Mouse (Mus musculus) MEL (cell line): Measurements from ENCODE around the gene Mab21l3. TPM values are rescaled to one million over a fixed set of nuclear protein-coding genes. Genes with fewer than 3 reads are reported as not detected.

Experiments
- DNase-seq: peaks from one replicate; pipeline ENCODE4 v3.0.0; 2011; ENCODE audit warnings: low read depth, low spot score
- H3K27ac ChIP-seq: 2 replicates; pipeline ENCODE4 v1.5.1; 2012; ENCODE audit warnings: low read depth, mild to moderate bottlenecking, control low read depth, low read length, moderate library complexity; ENCODE audit not compliant: control insufficient read depth
- H3K27me3 ChIP-seq, 2 experiments: fragments of 150-350 bp in 1 of 2; sonication (generic) in 1 of 2; 2 replicates each; pipeline ENCODE4 v1.6.1; 2012; ENCODE audit warnings: low read length in 2 of 2, mild to moderate bottlenecking in 2 of 2, improper control_type of control experiment in 1 of 2, moderate library complexity in 1 of 2; ENCODE audit not compliant: insufficient read depth in 2 of 2, control insufficient read depth in 1 of 2
- H3K36me3 ChIP-seq, 2 experiments: 2 replicates each; pipeline ENCODE4 v1.6.1; 2012 to 2014; ENCODE audit warnings: low read length in 2 of 2, improper control_type of control experiment in 1 of 2, inconsistent platforms in 1 of 2, mild to moderate bottlenecking in 1 of 2; ENCODE audit not compliant: insufficient read depth in 2 of 2, control insufficient read depth in 1 of 2
- H3K4me1 ChIP-seq, 2 experiments: fragments of 150-350 bp in 1 of 2; sonication (generic) in 1 of 2; 2 replicates each; pipeline ENCODE4 v1.6.1; 2012; ENCODE audit warnings: low read length in 2 of 2, improper control_type of control experiment in 1 of 2, mild to moderate bottlenecking in 1 of 2; ENCODE audit not compliant: insufficient read depth in 2 of 2, control insufficient read depth in 1 of 2
- H3K4me3 ChIP-seq, 2 experiments: fragments of 150-350 bp in 1 of 2; sonication (generic) in 1 of 2; 2 replicates each; pipeline ENCODE4 v1.5.1; 2012; ENCODE audit warnings: low read depth in 2 of 2, low read length in 2 of 2, mild to moderate bottlenecking in 2 of 2, moderate library complexity in 2 of 2, control low read depth in 1 of 2, improper control_type of control experiment in 1 of 2; ENCODE audit not compliant: control insufficient read depth in 1 of 2, insufficient read depth in 1 of 2
- H3K79me2 ChIP-seq: 2 replicates; pipeline ENCODE4 v1.6.1; 2012; ENCODE audit warnings: mild to moderate bottlenecking, low read length, moderate library complexity; ENCODE audit not compliant: control insufficient read depth, poor library complexity, insufficient read depth
- H3K9ac ChIP-seq: 2 replicates; pipeline ENCODE4 v1.6.1; 2012; ENCODE audit warnings: low read depth, mild to moderate bottlenecking, control low read depth, low read length, moderate library complexity; ENCODE audit not compliant: control insufficient read depth, poor library complexity, severe bottlenecking
- H3K9me3 ChIP-seq: fragments of 150-350 bp; sonication (generic); replicated peaks from 2 replicates; pipeline ENCODE4 v1.6.1; 2012; ENCODE audit warnings: mild to moderate bottlenecking, low read length, improper control_type of control experiment, moderate library complexity; ENCODE audit not compliant: insufficient read depth
- E2F4 ChIP-seq: IDR thresholded peaks from 2 replicates; pipeline ENCODE4 v1.6.1; 2011; ENCODE audit warnings: low read depth, low read length, improper control_type of control experiment, borderline replicate concordance
- ETS1 ChIP-seq: IDR thresholded peaks from 2 replicates; pipeline ENCODE4 v1.6.1; 2012; ENCODE audit warnings: low read depth, mild to moderate bottlenecking, inconsistent platforms, low read length, improper control_type of control experiment, moderate library complexity
- HCFC1 ChIP-seq: IDR thresholded peaks from 2 replicates; pipeline ENCODE4 v1.6.1; 2012; ENCODE audit warnings: low read depth, mild to moderate bottlenecking, inconsistent platforms, low read length, improper control_type of control experiment, moderate library complexity
- JUND ChIP-seq: IDR thresholded peaks from 2 replicates; pipeline ENCODE4 v1.6.1; 2011; ENCODE audit warnings: low read depth, mild to moderate bottlenecking, improper control_type of control experiment, low read length
- KAT2A ChIP-seq: conservative IDR thresholded peaks from 2 replicates; pipeline ENCODE4 v1.6.1; 2012; ENCODE audit warnings: low read depth, low read length, improper control_type of control experiment, inconsistent platforms
- MAFK ChIP-seq: IDR thresholded peaks from 2 replicates; pipeline ENCODE4 v1.6.1; 2011; ENCODE audit warnings: low read depth, mild to moderate bottlenecking, low read length, improper control_type of control experiment, borderline replicate concordance
- MAZ ChIP-seq: IDR thresholded peaks from 2 replicates; pipeline ENCODE4 v1.6.1; 2012; ENCODE audit warnings: low read depth, mild to moderate bottlenecking, inconsistent platforms, low read length, improper control_type of control experiment
- MYB ChIP-seq: IDR thresholded peaks from 2 replicates; pipeline ENCODE4 v1.6.1; 2011; ENCODE audit warnings: mild to moderate bottlenecking, low read depth, low read length, improper control_type of control experiment
- NRF1 ChIP-seq: IDR thresholded peaks from 2 replicates; pipeline ENCODE4 v1.6.1; 2014; ENCODE audit warnings: low read depth, mild to moderate bottlenecking, inconsistent platforms, low read length, improper control_type of control experiment, moderate library complexity; ENCODE audit not compliant: poor library complexity, insufficient read depth, severe bottlenecking
- POLR2A ChIP-seq, 2 experiments: IDR thresholded peaks; 2 replicates each; pipeline ENCODE4 v1.6.1; 2011 to 2012; ENCODE audit warnings: low read length in 2 of 2, mild to moderate bottlenecking in 2 of 2, control low read depth in 1 of 2, improper control_type of control experiment in 1 of 2, low read depth in 1 of 2, moderate library complexity in 1 of 2; ENCODE audit not compliant: control insufficient read depth in 1 of 2, insufficient read depth in 1 of 2, poor library complexity in 1 of 2
- POLR2AphosphoS5 ChIP-seq: IDR thresholded peaks from 2 replicates; pipeline ENCODE4 v1.6.1; 2012; ENCODE audit warnings: low read depth, borderline replicate concordance, mild to moderate bottlenecking, inconsistent platforms, low read length, moderate library complexity, mixed read lengths
- RAD21 ChIP-seq: IDR thresholded peaks from 2 replicates; pipeline ENCODE4 v1.6.1; 2011; ENCODE audit warnings: mild to moderate bottlenecking, low read depth, low read length, improper control_type of control experiment
- TBP ChIP-seq: IDR thresholded peaks from 2 replicates; pipeline ENCODE4 v1.8.0; 2011; ENCODE audit warnings: low read depth, low read length, improper control_type of control experiment
- UBTF ChIP-seq: IDR thresholded peaks from 2 replicates; pipeline ENCODE4 v1.6.1; 2012; ENCODE audit warnings: low read depth, mild to moderate bottlenecking, inconsistent platforms, low read length, improper control_type of control experiment, moderate library complexity, borderline replicate concordance; ENCODE audit not compliant: insufficient read depth
- USF1 ChIP-seq: IDR thresholded peaks from 2 replicates; pipeline ENCODE4 v1.6.1; 2014; ENCODE audit warnings: low read depth, mild to moderate bottlenecking, inconsistent platforms, low read length, improper control_type of control experiment, moderate library complexity
- ZC3H11A ChIP-seq: IDR thresholded peaks from 2 replicates; pipeline ENCODE4 v1.6.1; 2012; ENCODE audit warnings: low read depth, mild to moderate bottlenecking, inconsistent platforms, low read length, improper control_type of control experiment
- ZKSCAN1 ChIP-seq: IDR thresholded peaks from 2 replicates; pipeline ENCODE4 v1.6.1; 2012; ENCODE audit warnings: low read depth, mild to moderate bottlenecking, inconsistent platforms, low read length, improper control_type of control experiment, moderate library complexity
- polyA plus RNA-seq, 2 experiments: library from polyadenylated mRNA; stranded (reverse) in 1 of 2; unstranded in 1 of 2; fragments of >175 nt in 1 of 2; fragments of >200 nt in 1 of 2; gene quantifications; 2 replicates each; pipeline versions ENCODE4 v1.2.1 to v1.2.4; 2012; ENCODE audit warnings: low replicate concordance in 2 of 2, low read depth in 1 of 2; ENCODE audit not compliant: insufficient read length in 2 of 2, insufficient read depth in 1 of 2, missing spikeins in 1 of 2
- total RNA-seq: library from RNA; depleted of rRNA; stranded (reverse); fragments of 300-350 nt; gene quantifications from 2 replicates; pipeline ENCODE4 v1.2.3, GENCODE M21; 2012

Mab21l3 gene
- total and polyA plus RNA-seq, 3 experiments = 0.04 TPM; not detected in 2

GRCm38 (mm10) chr3:101794026-101794425 lies 54.7 kb downstream of the Mab21l3 start:
- Histone ChIP-seq H3K27ac (no peak overlapping the region), H3K4me3 (no peak overlapping the region), H3K36me3 (no peaks in the 10 kb centered on the region)
- TF ChIP-seq MAZ (no peak), NRF1 (no peak), POLR2AphosphoS5 (no peak), ETS1 (no peak), USF1 (no peak), TBP (no peak), KAT2A (no peak), E2F4 (no peak), RAD21 (no peak), JUND (no peak)
- TF ChIP-seq, all 39 proteins: peak for 0
- Histone ChIP-seq H3K4me1 (no peaks in the 10 kb centered on the region), H3K79me2 (no peaks in the 10 kb centered on the region), H3K9ac (no peak overlapping the region), H3K9me3 (no peaks in the 10 kb centered on the region), H3K27me3 (no peaks in the 10 kb centered on the region)
- DNase-seq = no peak

GRCm38 (mm10) chr3:101792191-101792590 lies 56.6 kb downstream of the Mab21l3 start:
- H3K4me3 ChIP-seq = no peak overlapping the region
- no peak overlapping the region for H3K27ac ChIP-seq
- H3K27me3 ChIP-seq = no peaks in the 10 kb centered on the region
- H3K4me1 ChIP-seq = no peaks in the 10 kb centered on the region
- no peaks in the 10 kb centered on the region for H3K79me2 ChIP-seq
- no peak for TF ChIP-seq POLR2AphosphoS5
- no peak for TF ChIP-seq ZC3H11A
- TF ChIP-seq MAFK = no peak
- no peak for TF ChIP-seq HCFC1
- no peak for TF ChIP-seq POLR2A (IDR thresholded peaks at IDR 0.05; ENCODE audit: control insufficient read depth in 1 of 2, insufficient read depth in 1 of 2, low read depth in 1 of 2, low read length in 2 of 2, poor library complexity in 1 of 2)
- TF ChIP-seq E2F4 = no peak
- no peak for TF ChIP-seq UBTF
- no peak for TF ChIP-seq ZKSCAN1
- TF ChIP-seq TBP = no peak
- TF ChIP-seq JUND = no peak
- no peak for TF ChIP-seq MYB
- no peaks in the 10 kb centered on the region for H3K36me3 ChIP-seq
- H3K9ac ChIP-seq = no peak overlapping the region
- DNase-seq = no peak
- H3K9me3 ChIP-seq = no peaks in the 10 kb centered on the region
